Mouse (Mus musculus) heart, embryonic 11.5 days (tissue): ENCODE measurements around the gene Itm2c. TPM values are rescaled to one million over a fixed set of nuclear protein-coding genes. Genes with fewer than 3 reads are reported as not detected.

Source experiments
- ATAC-seq: fragments of 200-750 bp; cut with Nextera tagmentation; replicated peaks from 2 replicates; pipeline ENCODE4 v1.8.0; 2017; ENCODE audit warnings: moderate library complexity; ENCODE audit not compliant: insufficient number of reproducible peaks, low FRiP score, low TSS enrichment
- H3K27ac ChIP-seq: fragments of 300-500 bp; sonication (generic); 2 replicates; pipeline ENCODE4 v1.5.1; 2014; ENCODE audit warnings: mild to moderate bottlenecking, low read depth, low read length
- H3K27me3 ChIP-seq: fragments of 300-500 bp; sonication (generic); 2 replicates; pipeline ENCODE4 v1.6.1; 2014; ENCODE audit warnings: mild to moderate bottlenecking, low read length, mixed read lengths; ENCODE audit not compliant: control insufficient read depth, insufficient read depth
- H3K36me3 ChIP-seq: fragments of 300-500 bp; sonication (generic); 2 replicates; pipeline ENCODE4 v1.6.1; 2014; ENCODE audit warnings: mild to moderate bottlenecking, low read length, moderate library complexity, mixed read lengths; ENCODE audit not compliant: control insufficient read depth, insufficient read depth
- H3K4me1 ChIP-seq: fragments of 300-500 bp; sonication (generic); 2 replicates; pipeline ENCODE4 v1.6.1; 2014; ENCODE audit warnings: low read length; ENCODE audit not compliant: control insufficient read depth, insufficient read depth
- H3K4me2 ChIP-seq: fragments of 300-500 bp; sonication (generic); 2 replicates; pipeline ENCODE4 v1.6.1; 2014; ENCODE audit warnings: mild to moderate bottlenecking, moderate library complexity
- H3K4me3 ChIP-seq: fragments of 300-500 bp; sonication (generic); 2 replicates; pipeline ENCODE4 v1.5.1; 2014; ENCODE audit warnings: low read depth, low read length
- H3K9ac ChIP-seq: fragments of 300-500 bp; sonication (generic); 2 replicates; pipeline ENCODE4 v1.6.1; 2014; ENCODE audit warnings: mild to moderate bottlenecking, low read depth, low read length, moderate library complexity
- H3K9me3 ChIP-seq: fragments of 300-500 bp; sonication (generic); replicated peaks from 2 replicates; pipeline ENCODE4 v1.6.1; 2016; ENCODE audit warnings: low read length; ENCODE audit not compliant: control insufficient read depth
- WGBS: fragments of 180-500 bp; shearing (Covaris S2); extraction: QIAGEN DNeasy Blood & Tissue Kit; methylation state at CpG from one replicate; pipeline ENCODE4 v1.1.7; 2014; ENCODE audit not compliant: insufficient replicate concordance; 5-methylcytosine and 5-hydroxymethylcytosine counted together
- polyA plus RNA-seq: library from polyadenylated mRNA; unstranded; fragments of >200 nt; fragmentation: Nextera tagmentation; extraction: Ambion mirVana; gene quantifications from 2 replicates; pipeline ENCODE4 v1.2.1, GENCODE M21; 2014

Itm2c gene
- polyA plus RNA-seq, 1 experiment from 2014 or later = 146 TPM

DNA sequence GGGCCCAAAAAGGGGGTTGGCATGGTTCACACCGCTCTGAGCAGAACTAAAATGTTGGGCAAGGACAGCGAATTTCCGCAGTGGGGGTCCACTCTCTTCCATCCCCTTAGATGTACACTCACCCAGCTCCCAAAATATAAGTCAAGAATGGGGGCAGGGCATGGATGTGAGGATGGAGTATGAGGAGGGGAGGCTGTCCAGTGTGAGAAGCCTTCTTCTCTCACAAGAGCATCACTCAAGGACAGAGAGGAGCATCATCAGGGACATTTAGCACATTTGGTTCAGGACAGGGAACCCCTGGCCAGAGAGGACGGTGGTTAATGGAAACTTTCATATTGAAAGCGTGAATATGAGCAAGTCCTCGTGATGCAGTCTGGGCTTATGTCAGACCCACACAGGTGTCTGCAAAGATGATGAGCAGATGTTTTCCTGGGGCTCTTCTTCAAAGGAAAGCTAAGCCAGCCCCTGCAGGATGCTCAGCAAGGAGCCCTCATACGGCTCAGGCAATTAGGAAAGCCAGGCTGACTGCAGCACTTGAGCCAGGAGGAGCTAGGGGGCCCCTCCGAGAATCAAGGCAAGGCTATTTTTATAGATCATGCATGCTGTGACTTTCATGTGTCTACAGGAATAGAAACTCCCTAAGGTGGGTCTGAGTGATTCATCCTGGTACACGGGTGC lies 64.0 kb downstream of the Itm2c start:
- H3K9me3 ChIP-seq = no peaks in the 10 kb centered on the region
- WGBS = 41% methylated on average over 9 of the region's 9 CpGs
- H3K9ac ChIP-seq = no peak overlapping the region
- peak overlapping the region; percentile 57 for H3K27ac ChIP-seq
- no peak overlapping the region for H3K4me3 ChIP-seq
- H3K36me3 ChIP-seq = no peaks in the 10 kb centered on the region
- H3K4me2 ChIP-seq = peak overlapping the region; percentile 23; the same call in 1 of the 2 replicates
- H3K27me3 ChIP-seq = no peaks in the 10 kb centered on the region
- H3K4me1 ChIP-seq = peaks cover 33% of the 10 kb centered on the region
- peak; percentile 36; the same call in 1 of the 2 replicates for ATAC-seq

Other genes starting within 250 kb of the Itm2c start
- 0.46 and 0.99 TPM in 2 replicates for gene Sp100, start 244.3 kb upstream of the Itm2c start, polyA plus RNA-seq
- gene A630001G21Rik, start 115.6 kb upstream of the Itm2c start, polyA plus RNA-seq = 1.4 and 1.8 TPM in 2 replicates
- 32.8 and 35.7 TPM in 2 replicates for gene Cab39, start 100.8 kb upstream of the Itm2c start, polyA plus RNA-seq
- gene 4933407L21Rik, start 34.2 kb downstream of the Itm2c start, polyA plus RNA-seq = not detected in 2 replicates
- gene Gpr55, start 66.7 kb downstream of the Itm2c start, polyA plus RNA-seq = not detected in 2 replicates
- gene Spata3, start 122.5 kb downstream of the Itm2c start, polyA plus RNA-seq = not detected in 2 replicates
- 0.35 and 0.74 TPM in 2 replicates for gene 2810459M11Rik, start 151.6 kb downstream of the Itm2c start, polyA plus RNA-seq
- 158 and 176 TPM in 2 replicates for gene Psmd1, start 170.1 kb downstream of the Itm2c start, polyA plus RNA-seq
- 0.14 and 0.57 TPM in 2 replicates for gene Htr2b, start 217.7 kb downstream of the Itm2c start, polyA plus RNA-seq
- not detected in 2 replicates for gene Gm21972, start 239.4 kb downstream of the Itm2c start, polyA plus RNA-seq